Mouse (Mus musculus): ENCODE data around the gene Jaml. TPM values are rescaled to one million over a fixed set of nuclear protein-coding genes. Genes with fewer than 3 reads are reported as not detected.
A peak's percentile ranks its signal among the peaks of the same experiment; 100 is the strongest.

Gene Jaml
- polyA plus RNA-seq, 1 experiment from 2014 or later: 0.38 TPM

DNA sequence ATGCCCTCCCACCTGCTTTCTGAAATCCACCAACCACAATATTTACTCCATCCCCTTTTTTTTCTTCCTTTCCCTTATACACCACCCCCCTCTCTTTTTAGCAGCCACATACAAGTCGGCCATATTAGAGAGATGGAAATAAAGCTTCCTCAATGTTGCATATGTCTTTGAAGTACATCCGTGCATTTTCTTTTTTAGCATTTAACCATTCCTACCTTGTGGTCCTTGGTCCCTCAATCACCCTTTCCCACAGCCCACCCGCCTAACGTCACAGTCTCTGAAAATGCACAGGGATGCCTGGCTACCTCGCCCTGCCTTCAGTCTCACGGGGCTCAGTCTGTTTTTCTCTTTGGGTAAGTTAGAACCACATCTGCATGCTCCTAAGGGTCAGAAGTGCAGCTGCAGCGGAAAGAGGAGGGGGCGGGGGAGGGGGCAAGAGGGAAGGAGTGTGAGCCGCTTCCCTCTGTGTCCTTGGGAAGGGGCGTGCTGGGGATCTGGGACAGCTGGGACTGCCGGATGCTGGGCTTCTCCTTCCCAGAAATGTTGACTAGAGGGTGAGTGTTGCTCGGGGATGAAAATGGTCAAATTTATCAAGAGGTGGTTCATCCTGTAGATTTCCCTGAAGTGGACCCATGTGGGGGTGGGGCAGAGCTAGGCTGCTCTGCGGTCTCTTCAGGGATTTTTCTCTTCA lies 38.9 kb downstream of the Jaml start, which contains the start of gene Scn2b:
Scn2b (plus strand) TSS at position 42 of the 691 bp plus-strand sequence.
- no peaks in the 10 kb centered on the region for H3K36me3 ChIP-seq
- peaks cover 34% of the 10 kb centered on the region for H3K27me3 ChIP-seq (ENCODE audit: insufficient read depth, poor library complexity, severe bottlenecking)
- 0% methylated on average over 13 of the region's 13 CpGs for WGBS
- peak within 1 kb of the TSS; percentile 64 for H3K4me3 ChIP-seq
- H3K9me3 ChIP-seq: no peaks in the 10 kb centered on the region
- H3K27ac ChIP-seq: peak within 1 kb of the TSS; percentile 90
- H3K4me1 ChIP-seq (replicated peaks): peaks cover 31% of the 10 kb centered on the region
- DNase-seq (ENCODE audit: low spot score): peak; percentile 44

DNA sequence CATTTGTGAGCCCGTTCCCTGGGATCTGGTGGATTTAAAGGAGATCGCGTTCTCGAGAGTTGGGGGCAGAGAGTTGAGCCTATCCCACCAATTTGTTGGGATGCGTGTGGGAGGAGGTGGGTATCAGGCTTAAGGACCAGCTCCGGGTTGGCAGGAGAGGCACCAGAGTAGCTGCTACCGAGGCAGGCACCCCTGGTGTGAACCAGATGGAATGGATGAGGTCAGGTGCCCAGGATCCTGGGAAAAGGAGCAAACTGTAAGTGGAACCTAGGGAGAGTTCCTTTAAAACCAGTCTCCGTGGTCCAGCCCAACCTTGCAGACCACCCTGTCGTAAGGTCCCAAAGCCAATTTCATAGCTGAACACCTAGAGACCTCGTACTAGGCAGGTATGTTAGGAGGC lies 39.6 kb downstream of the Jaml start:
- DNase-seq (ENCODE audit: low spot score): no peak
- peak overlapping the region; percentile 90 for H3K27ac ChIP-seq
- H3K9me3 ChIP-seq: no peaks in the 10 kb centered on the region
- WGBS: 29% methylated on average over 10 of the region's 10 CpGs
- peaks cover 34% of the 10 kb centered on the region for H3K27me3 ChIP-seq (ENCODE audit: insufficient read depth, poor library complexity, severe bottlenecking)
- H3K4me3 ChIP-seq: peak overlapping the region; percentile 64
- H3K4me1 ChIP-seq (replicated peaks): peaks cover 31% of the 10 kb centered on the region
- H3K36me3 ChIP-seq: no peaks in the 10 kb centered on the region

DNA sequence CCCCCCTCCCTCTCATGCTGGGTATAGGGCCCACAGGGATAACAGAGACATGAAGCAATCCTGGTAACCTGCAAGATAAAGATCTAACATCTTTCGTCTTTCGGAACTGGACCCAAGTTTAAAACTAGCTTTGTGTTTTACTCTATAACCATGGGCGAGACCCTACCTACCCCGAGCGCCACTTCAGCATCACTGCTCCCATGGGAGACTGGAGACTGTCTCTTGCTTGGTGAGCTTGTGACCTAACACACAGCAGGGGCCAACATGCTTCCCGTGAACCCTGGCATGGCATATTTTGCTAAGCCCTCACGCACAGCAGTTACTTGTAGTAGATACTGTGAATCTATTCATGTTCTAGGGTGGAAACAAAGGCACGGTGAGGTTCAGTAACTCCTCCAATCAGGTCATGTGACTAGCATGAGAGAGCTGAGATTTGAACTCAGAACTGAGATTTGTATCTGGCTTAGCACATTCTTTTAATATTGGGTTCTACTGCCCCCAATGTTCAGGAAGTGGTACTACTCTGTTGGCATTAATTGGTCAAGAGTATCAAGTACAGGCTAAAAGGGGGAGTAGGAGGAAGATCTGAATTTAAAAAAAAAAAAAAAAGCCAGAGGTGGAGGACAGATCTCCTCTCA lies 40.5 kb downstream of the Jaml start:
- H3K9me3 ChIP-seq: no peaks in the 10 kb centered on the region
- peaks cover 34% of the 10 kb centered on the region for H3K27me3 ChIP-seq (ENCODE audit: insufficient read depth, poor library complexity, severe bottlenecking)
- no peak for DNase-seq (ENCODE audit: low spot score)
- H3K27ac ChIP-seq: no peak overlapping the region
- peaks cover 31% of the 10 kb centered on the region for H3K4me1 ChIP-seq (replicated peaks)
- no peak overlapping the region for H3K4me3 ChIP-seq
- H3K36me3 ChIP-seq: no peaks in the 10 kb centered on the region
- 94% methylated on average over 8 of the region's 8 CpGs for WGBS

DNA sequence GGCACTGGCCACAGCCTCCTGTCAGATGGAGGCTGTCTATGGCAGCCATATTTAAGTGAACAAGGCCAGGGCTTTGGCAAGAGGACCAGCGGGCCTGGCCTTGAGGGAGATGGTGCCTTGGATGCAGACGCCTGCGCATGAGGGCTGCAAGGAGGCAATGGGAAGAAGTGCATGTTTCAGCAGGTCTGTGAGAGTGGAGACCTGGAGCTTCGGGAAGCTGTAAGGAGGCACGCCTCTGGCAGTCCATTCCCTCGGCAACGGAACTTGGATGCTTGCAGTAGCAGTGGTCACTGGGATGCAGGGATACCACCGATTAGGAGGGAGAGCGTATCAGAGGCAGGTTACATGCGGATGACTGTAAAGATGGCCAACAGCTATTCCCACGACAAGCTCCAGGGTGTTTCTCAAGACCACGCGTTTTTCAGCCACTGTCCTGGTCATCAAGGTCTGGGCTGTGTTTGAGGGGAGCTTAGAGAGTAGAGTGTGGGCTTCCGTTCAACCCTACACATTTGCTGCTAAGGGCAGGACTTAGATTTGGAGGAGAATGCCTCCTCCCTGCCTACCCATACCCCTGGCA lies 41.1 kb downstream of the Jaml start:
- Histone ChIP-seq H3K36me3 (no peaks in the 10 kb centered on the region), H3K4me1 (replicated peaks) (peaks cover 31% of the 10 kb centered on the region), H3K9me3 (no peaks in the 10 kb centered on the region), H3K4me3 (no peak overlapping the region), H3K27ac (no peak overlapping the region), H3K27me3 (ENCODE audit: insufficient read depth, poor library complexity, severe bottlenecking) (peaks cover 34% of the 10 kb centered on the region)
- no peak for DNase-seq (ENCODE audit: low spot score)
- WGBS: 90% methylated on average over 14 of the region's 14 CpGs

DNA sequence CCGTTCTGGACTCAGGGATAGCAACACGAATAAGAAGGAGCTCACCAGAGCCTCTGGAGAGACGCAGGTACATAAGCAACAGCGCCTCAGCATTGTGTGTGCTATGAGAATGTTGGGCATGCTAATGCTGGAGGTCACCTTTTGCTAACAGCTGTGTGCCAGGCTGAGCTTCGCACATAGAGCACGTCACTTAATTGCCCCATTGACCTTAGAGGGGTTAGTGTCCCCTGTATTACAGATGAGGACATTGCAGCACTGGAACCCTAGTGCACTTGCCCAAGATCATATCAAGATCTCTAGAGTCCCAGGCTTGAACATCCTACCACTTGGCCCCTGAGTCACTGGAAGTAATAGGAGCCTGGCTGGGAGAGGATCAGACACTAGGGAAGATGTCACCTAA lies 41.6 kb downstream of the Jaml start:
- Histone ChIP-seq H3K27me3 (ENCODE audit: insufficient read depth, poor library complexity, severe bottlenecking) (peaks cover 34% of the 10 kb centered on the region), H3K36me3 (peaks cover 3% of the 10 kb centered on the region; the same call in 1 of the 2 replicates), H3K4me3 (no peak overlapping the region), H3K27ac (no peak overlapping the region), H3K9me3 (no peaks in the 10 kb centered on the region), H3K4me1 (replicated peaks) (peaks cover 31% of the 10 kb centered on the region)
- DNase-seq (ENCODE audit: low spot score): no peak
- 89% methylated on average over 6 of the region's 6 CpGs for WGBS

DNA sequence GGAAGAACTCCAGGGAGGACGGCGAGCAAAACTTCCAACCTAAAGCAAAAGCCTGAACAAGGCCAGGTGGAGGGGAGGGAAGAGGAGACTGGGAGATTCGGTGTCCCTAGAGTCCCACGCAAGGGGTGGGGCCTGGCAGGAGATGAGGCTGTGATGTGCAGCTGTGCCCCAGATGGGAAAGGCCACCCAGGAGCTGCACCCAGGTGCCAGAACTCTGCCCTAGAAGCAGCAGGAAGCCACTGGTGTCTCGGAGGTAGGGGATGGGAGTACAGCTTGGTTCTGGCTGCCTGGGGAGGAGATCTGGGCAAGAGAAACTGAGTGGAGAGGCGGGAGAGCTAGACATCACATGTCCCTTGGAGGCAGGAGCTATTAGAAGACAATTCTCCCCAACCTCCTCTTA lies 42.0 kb downstream of the Jaml start:
- Histone ChIP-seq H3K27ac (no peak overlapping the region), H3K27me3 (ENCODE audit: insufficient read depth, poor library complexity, severe bottlenecking) (peaks cover 32% of the 10 kb centered on the region), H3K4me1 (replicated peaks) (peaks cover 26% of the 10 kb centered on the region), H3K9me3 (no peaks in the 10 kb centered on the region), H3K36me3 (peaks cover 5% of the 10 kb centered on the region; the same call in 1 of the 2 replicates), H3K4me3 (no peak overlapping the region)
- WGBS: 59% methylated on average over 6 of the region's 6 CpGs
- no peak for DNase-seq (ENCODE audit: low spot score)

DNA sequence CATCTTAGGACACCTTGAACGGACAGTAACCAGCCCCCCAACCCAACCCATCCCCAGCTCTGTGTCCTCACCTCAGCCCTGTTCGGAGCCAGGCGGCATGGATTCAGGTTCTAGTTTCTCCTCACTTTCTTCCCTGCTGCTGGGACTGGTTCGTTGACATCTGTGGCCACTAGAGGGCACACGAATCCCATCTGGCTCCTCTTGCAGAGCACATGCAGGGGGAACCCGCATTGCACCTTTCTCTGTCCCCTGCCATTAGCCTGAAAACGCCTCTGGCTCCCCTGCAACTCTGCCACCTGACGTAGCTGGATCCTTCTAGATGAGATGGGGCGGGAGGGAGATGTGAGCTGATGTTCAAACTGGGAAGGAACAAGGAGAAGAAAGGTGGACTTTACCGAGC lies 42.8 kb downstream of the Jaml start:
- Histone ChIP-seq H3K9me3 (no peaks in the 10 kb centered on the region), H3K4me3 (no peak overlapping the region; the same call in 1 of the 2 replicates), H3K27me3 (ENCODE audit: insufficient read depth, poor library complexity, severe bottlenecking) (peaks cover 24% of the 10 kb centered on the region), H3K27ac (peak overlapping the region; percentile 10; the same call in 1 of the 2 replicates), H3K36me3 (peaks cover 5% of the 10 kb centered on the region; the same call in 1 of the 2 replicates), H3K4me1 (replicated peaks) (peaks cover 28% of the 10 kb centered on the region)
- DNase-seq (ENCODE audit: low spot score): peak; percentile 76
- 8% methylated on average over 10 of the region's 10 CpGs for WGBS

DNA sequence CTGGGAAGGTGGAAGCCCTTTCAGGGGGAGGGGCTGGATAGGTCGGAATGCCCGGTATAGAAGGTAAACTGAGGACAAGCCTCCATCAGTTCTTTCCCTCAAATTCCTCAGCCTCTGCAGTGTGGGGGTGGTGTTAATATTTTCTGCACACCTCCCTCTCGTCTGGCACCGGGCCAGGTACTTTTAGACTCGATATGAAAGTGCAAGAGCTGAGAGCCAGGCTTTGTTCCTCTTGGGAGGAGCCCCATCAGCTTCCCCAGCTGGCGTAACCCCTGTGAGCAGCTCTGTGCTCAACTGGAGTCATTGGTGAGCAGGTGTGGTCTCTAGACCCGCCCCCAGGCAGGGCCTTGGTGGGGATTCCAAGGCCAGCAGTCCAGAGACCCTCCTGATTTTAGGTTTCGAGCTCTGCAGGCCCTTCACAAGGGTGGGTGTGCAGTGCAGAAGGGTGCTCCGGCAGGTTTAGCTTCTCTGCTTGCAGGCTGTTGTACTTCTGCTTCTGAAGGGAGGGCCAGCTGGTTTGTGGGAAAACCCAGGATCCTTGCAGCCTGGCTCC lies 43.3 kb downstream of the Jaml start:
- Histone ChIP-seq H3K36me3 (peaks cover 5% of the 10 kb centered on the region; the same call in 1 of the 2 replicates), H3K27me3 (ENCODE audit: insufficient read depth, poor library complexity, severe bottlenecking) (peaks cover 19% of the 10 kb centered on the region), H3K4me1 (replicated peaks) (peaks cover 29% of the 10 kb centered on the region), H3K9me3 (no peaks in the 10 kb centered on the region), H3K27ac (peak overlapping the region; percentile 10; the same call in 1 of the 2 replicates), H3K4me3 (no peak overlapping the region; the same call in 1 of the 2 replicates)
- 27% methylated on average over 9 of the region's 9 CpGs for WGBS
- DNase-seq (ENCODE audit: low spot score): no peak

DNA sequence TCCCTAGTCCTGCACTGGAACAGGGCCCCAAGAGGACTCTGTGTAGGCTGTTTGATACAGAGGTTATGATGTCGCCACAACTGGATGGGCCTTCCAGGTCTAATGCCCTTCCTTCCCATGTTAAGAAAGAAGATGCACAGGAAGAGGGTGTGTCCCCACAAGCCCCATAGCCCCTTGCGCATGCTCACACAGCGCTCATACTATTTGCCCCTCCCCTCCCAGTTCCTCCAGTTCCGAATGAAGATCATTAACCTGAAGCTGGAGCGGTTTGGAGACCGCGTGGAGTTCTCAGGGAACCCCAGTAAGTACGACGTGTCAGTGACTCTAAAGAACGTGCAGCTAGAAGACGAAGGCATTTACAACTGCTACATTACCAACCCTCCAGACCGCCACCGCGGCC lies 46.2 kb downstream of the Jaml start:
- WGBS: 89% methylated on average over 14 of the region's 14 CpGs
- Histone ChIP-seq H3K27ac (no peak overlapping the region), H3K27me3 (ENCODE audit: insufficient read depth, poor library complexity, severe bottlenecking) (peaks cover 17% of the 10 kb centered on the region), H3K9me3 (no peaks in the 10 kb centered on the region), H3K4me1 (replicated peaks) (peaks cover 16% of the 10 kb centered on the region), H3K4me3 (no peak overlapping the region), H3K36me3 (peaks cover 5% of the 10 kb centered on the region; the same call in 1 of the 2 replicates)
- DNase-seq (ENCODE audit: low spot score): no peak

DNA sequence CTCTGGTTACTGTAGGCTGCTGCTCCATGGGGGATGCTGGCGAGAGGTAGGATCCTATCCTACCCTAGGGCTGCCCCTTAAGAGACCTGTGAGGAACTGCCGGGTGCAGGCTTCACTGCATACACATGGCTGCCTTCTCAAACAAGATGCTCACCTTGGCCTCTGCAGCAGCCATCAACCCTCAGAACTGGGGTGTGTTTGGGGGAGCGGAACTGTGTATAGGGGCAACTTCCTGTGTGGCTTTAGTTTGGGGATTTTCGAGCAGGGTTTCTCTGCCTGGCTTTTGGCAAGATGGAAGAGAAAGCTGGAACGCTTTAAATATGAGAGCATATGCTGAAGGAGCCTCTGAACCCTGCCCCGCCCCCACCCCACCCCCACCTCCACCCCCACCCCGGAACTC lies 48.0 kb downstream of the Jaml start:
- no peak overlapping the region; the same call in 1 of the 2 replicates for H3K27ac ChIP-seq
- peaks cover 14% of the 10 kb centered on the region for H3K4me1 ChIP-seq (replicated peaks)
- no peak for DNase-seq (ENCODE audit: low spot score)
- H3K9me3 ChIP-seq: no peaks in the 10 kb centered on the region
- no peak overlapping the region for H3K4me3 ChIP-seq
- whole genome bisulfite sequencing: 52% methylated on average over 7 of the region's 7 CpGs
- peaks cover 9% of the 10 kb centered on the region; the same call in 1 of the 2 replicates for H3K27me3 ChIP-seq (ENCODE audit: insufficient read depth, poor library complexity, severe bottlenecking)
- H3K36me3 ChIP-seq: peaks cover 5% of the 10 kb centered on the region; the same call in 1 of the 2 replicates

DNA sequence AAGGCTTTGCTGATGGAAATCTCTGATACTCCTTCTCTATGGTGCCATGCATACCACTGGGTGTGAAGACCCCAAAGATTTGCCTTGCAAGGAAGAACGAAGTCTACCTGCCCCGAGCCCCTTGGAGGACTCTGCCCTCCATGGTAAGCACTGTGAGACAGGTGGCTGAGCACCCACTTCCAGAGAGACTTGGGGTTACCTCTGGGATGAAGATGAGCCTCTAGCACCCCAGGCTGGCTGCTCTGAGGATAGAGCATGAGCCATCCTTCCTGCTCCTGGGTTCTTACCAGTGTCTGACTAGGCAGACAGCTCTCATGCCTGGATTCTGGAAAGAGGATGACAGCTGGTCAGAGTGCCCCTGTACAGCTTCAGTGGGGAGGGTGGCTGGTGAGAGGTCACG lies 51.1 kb downstream of the Jaml start:
- WGBS: 81% methylated on average over 3 of the region's 3 CpGs
- no peak overlapping the region for H3K27ac ChIP-seq
- H3K9me3 ChIP-seq: no peaks in the 10 kb centered on the region
- DNase-seq (ENCODE audit: low spot score): no peak
- H3K4me1 ChIP-seq (replicated peaks): peaks cover 14% of the 10 kb centered on the region
- peaks cover 27% of the 10 kb centered on the region for H3K27me3 ChIP-seq (ENCODE audit: insufficient read depth, poor library complexity, severe bottlenecking)
- no peak overlapping the region for H3K4me3 ChIP-seq
- H3K36me3 ChIP-seq: peaks cover 5% of the 10 kb centered on the region; the same call in 1 of the 2 replicates

DNA sequence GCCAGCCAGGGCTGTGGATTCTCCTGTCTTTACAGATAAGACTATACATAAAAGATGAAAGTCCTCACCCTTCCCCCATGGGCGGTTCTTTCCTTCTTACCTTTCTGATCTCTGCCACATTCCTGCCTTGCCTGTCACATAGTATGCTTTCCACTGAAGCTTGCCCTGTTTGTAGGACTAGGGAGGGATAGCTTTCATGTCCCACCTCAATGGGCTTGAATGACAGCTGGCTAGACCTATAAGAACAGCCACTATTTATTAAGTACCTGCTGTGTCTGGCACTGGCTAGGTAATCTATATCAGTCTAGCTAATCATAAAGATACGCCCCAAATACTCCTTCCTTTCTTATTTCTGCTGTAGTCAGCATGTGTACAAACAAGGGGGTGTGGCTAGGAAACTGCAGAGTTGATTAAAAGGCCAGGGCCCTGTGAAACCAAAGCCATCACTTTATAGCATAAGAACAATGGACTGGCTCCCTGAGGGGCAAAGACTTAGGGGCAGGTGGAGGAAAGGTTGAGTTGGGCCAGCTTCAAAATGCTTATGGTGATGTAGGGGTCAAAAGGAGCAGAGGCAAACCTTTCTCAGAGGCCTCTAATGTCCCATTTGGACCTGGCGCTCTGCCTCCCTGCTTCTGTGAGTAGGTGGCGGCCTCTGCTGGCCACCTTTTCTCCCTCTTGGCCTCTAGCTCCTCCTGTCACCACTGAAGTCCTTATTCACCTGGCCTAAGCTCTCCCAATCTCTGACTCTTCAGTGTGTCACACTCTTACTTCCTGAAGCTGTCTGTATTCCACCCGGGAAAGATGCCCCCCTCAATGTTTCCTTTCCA lies 54.7 kb downstream of the Jaml start:
- Histone ChIP-seq H3K4me3 (no peak overlapping the region), H3K4me1 (replicated peaks) (peaks cover 42% of the 10 kb centered on the region), H3K27ac (no peak overlapping the region), H3K36me3 (no peaks in the 10 kb centered on the region), H3K27me3 (ENCODE audit: insufficient read depth, poor library complexity, severe bottlenecking) (peaks cover 63% of the 10 kb centered on the region), H3K9me3 (no peaks in the 10 kb centered on the region)
- WGBS: 23% methylated on average over 5 of the region's 5 CpGs
- peak; percentile 37 for DNase-seq (ENCODE audit: low spot score)
